ENCODE assay signal across 7 mouse cellular contexts in genomic region chr6:83794760-83795296, GRCm38 (mm10). TPM values are rescaled to one million over a fixed set of nuclear protein-coding genes. Genes with fewer than 3 reads are reported as not detected.
DNase-seq lines count a peak whose midpoint lies in the region; ATAC-seq lines count a peak whose summit lies in the region.

Nagk (plus strand) TSS chr6:83794982.

- peak within 1 kb of the TSS; percentile 74 for H3K4me2 ChIP-seq in midbrain, embryonic 13.5 days (replicated peaks)

- H3K27ac ChIP-seq in embryonic facial prominence, embryonic 10.5 days (replicated peaks), result peak within 1 kb of the TSS; percentile 94
- peak within 1 kb of the TSS; percentile 93 for H3K27ac ChIP-seq in limb, embryonic 10.5 days
- peak within 1 kb of the TSS; percentile 92 for H3K27ac ChIP-seq in midbrain, embryonic 13.5 days

- H3K4me3 ChIP-seq in embryonic facial prominence, embryonic 10.5 days, result peak within 1 kb of the TSS; percentile 84
- peak within 1 kb of the TSS; percentile 82 for H3K4me3 ChIP-seq in limb, embryonic 10.5 days
- H3K4me3 ChIP-seq in midbrain, embryonic 13.5 days (replicated peaks), result peak within 1 kb of the TSS; percentile 68

- under 1% methylated on average over 43 of the region's 43 CpGs for WGBS in embryonic facial prominence, embryonic 10.5 days
- WGBS in limb, embryonic 10.5 days, result under 1% methylated on average over 43 of the region's 43 CpGs
- under 1% methylated on average over 43 of the region's 43 CpGs for WGBS in midbrain, embryonic 13.5 days

- H3K9ac ChIP-seq in midbrain, embryonic 13.5 days (replicated peaks), result peak within 1 kb of the TSS; percentile 81

- H3K36me3 ChIP-seq in embryonic facial prominence, embryonic 10.5 days (replicated peaks), result peaks cover 5% of the 10 kb centered on the region; the same call in 1 of the 2 replicates
- H3K36me3 ChIP-seq in limb, embryonic 10.5 days, result 0 out of 2 replicates have a peak, but pooled peaks cover 4% of the 10 kb centered on the region
- peaks cover 11% of the 10 kb centered on the region for H3K36me3 ChIP-seq in midbrain, embryonic 13.5 days

- peaks cover 7% of the 10 kb centered on the region; the same call in 1 of the 2 replicates for H3K27me3 ChIP-seq in embryonic facial prominence, embryonic 10.5 days (replicated peaks; ENCODE audit: low read depth, poor library complexity, severe bottlenecking)
- no peaks in the 10 kb centered on the region for H3K27me3 ChIP-seq in limb, embryonic 10.5 days (ENCODE audit: low read depth, poor library complexity, severe bottlenecking)
- 0 out of 2 replicates have a peak, but pooled peaks cover 7% of the 10 kb centered on the region for H3K27me3 ChIP-seq in midbrain, embryonic 13.5 days

- DNase-seq in adrenal gland, postnatal 10 days, result peak; percentile 95
- peak; percentile 93 for DNase-seq in embryonic facial prominence, embryonic 10.5 days (ENCODE audit: low spot score)
- DNase-seq in kidney, adult 11 months, result peak; percentile 96
- peak; percentile 95 for DNase-seq in limb, embryonic 10.5 days (ENCODE audit: low spot score)
- peak; percentile 85 for DNase-seq in spleen, adult 12 weeks (ENCODE audit: low spot score)

- H3K9me3 ChIP-seq in embryonic facial prominence, embryonic 10.5 days, result no peaks in the 10 kb centered on the region
- H3K9me3 ChIP-seq in limb, embryonic 10.5 days (replicated peaks), result no peaks in the 10 kb centered on the region
- no peaks in the 10 kb centered on the region for H3K9me3 ChIP-seq in midbrain, embryonic 13.5 days

- peaks cover 16% of the 10 kb centered on the region for H3K4me1 ChIP-seq in embryonic facial prominence, embryonic 10.5 days
- peaks cover 23% of the 10 kb centered on the region for H3K4me1 ChIP-seq in limb, embryonic 10.5 days
- H3K4me1 ChIP-seq in midbrain, embryonic 13.5 days (replicated peaks), result peaks cover 22% of the 10 kb centered on the region

- ATAC-seq in granulocyte monocyte progenitor cell, adult 5-6 weeks (replicated peaks; ENCODE audit: poor library complexity, severe bottlenecking), result peak; percentile 84
- ATAC-seq in midbrain, embryonic 13.5 days, result peak; percentile 96

RNA-seq across cellular contexts. Expression of gene Nagk, which starts in this region (rescaled TPM):
- total RNA-seq in adrenal gland, postnatal 10 days (2021), result 10 to 100 TPM; 38.8 to 42.8 TPM
- 22.1 and 26.8 TPM in 2 replicates for polyA plus RNA-seq in embryonic facial prominence, embryonic 10.5 days (2016; fragmentation: Nextera tagmentation; extraction: Ambion mirVana)
- 25.7 and 25.9 TPM in 2 replicates for total RNA-seq in granulocyte monocyte progenitor cell, adult 5-6 weeks (2014; fragmentation: Nextera tagmentation)
- 23.1 and 23.6 TPM in 2 replicates for total RNA-seq in granulocyte monocyte progenitor cell, adult 5-6 weeks (2017)
- 16.9 and 23.6 TPM in 2 replicates for polyA plus RNA-seq in limb, embryonic 10.5 days (2016; fragmentation: Nextera tagmentation; extraction: Ambion mirVana)
- polyA plus RNA-seq in midbrain, embryonic 13.5 days (2015; fragmentation: Nextera tagmentation; extraction: Ambion mirVana), result 85.3 and 88.1 TPM in 2 replicates

Comparison
In these comparisons a context has a peak if more than half of its experiments do, and no peak if none do; other contexts are left out.
1. Peak in every context shown above with its lines: DNase-seq, ATAC-seq, H3K4me3 ChIP-seq and H3K27ac ChIP-seq.